Comparison of ENCODE assay signal across 8 mouse cellular contexts in genomic region chr1:89070871-89071361, GRCm38 (mm10). TPM values are rescaled to one million over a fixed set of nuclear protein-coding genes. Genes with fewer than 3 reads are reported as not detected.
DNase-seq lines count a peak whose midpoint lies in the region; ATAC-seq lines count a peak whose summit lies in the region.

No protein-coding gene starts in this region.

- H3K4me2 ChIP-seq in embryonic facial prominence, embryonic 13.5 days, result peak overlapping the region; percentile 69

- H3K9me3 ChIP-seq in embryonic facial prominence, embryonic 13.5 days, result no peaks in the 10 kb centered on the region

- intact Hi-C loops in heart, postnatal 36 days (cut with DNase I), result loop anchor here (2.0 to 5.0 kb wide), 4 partner anchors 51 to 314 kb away; no protein-coding TSS in a partner anchor

- peaks cover 46% of the 10 kb centered on the region for H3K4me1 ChIP-seq in embryonic facial prominence, embryonic 13.5 days

- no peak for ATAC-seq in cerebellum, adult (ENCODE audit: insufficient number of reproducible peaks, low FRiP score, low TSS enrichment)
- ATAC-seq in embryonic facial prominence, embryonic 13.5 days (ENCODE audit: insufficient number of reproducible peaks, insufficient read depth, low FRiP score, low TSS enrichment, low read depth), result 0 out of 2 replicates have a peak, but pooled peaks have one; percentile 7

- H3K9ac ChIP-seq in embryonic facial prominence, embryonic 13.5 days, result peak overlapping the region; percentile 81

- no peaks in the 10 kb centered on the region for H3K36me3 ChIP-seq in embryonic facial prominence, embryonic 13.5 days

- under 1% methylated on average over 28 of the region's 28 CpGs for WGBS in embryonic facial prominence, embryonic 13.5 days

- peak overlapping the region; percentile 83 for H3K27ac ChIP-seq in embryonic facial prominence, embryonic 13.5 days

- H3K4me3 ChIP-seq in embryonic facial prominence, embryonic 13.5 days, result peak overlapping the region; percentile 77

- peak; percentile 25 for DNase-seq in cerebellum, adult 11 months
- DNase-seq in ZHBTc4 (ENCODE audit: low read depth, low spot score), result peak; percentile 58
- DNase-seq in heart, postnatal 36 days, result peak; percentile 52 to 67
- DNase-seq in layer of hippocampus, postnatal 36 days, result peak; percentile 37 to 56
- peak; percentile 57 to 60 for DNase-seq in lung, postnatal 4 days
- peak; percentile 70 for DNase-seq in testis, postnatal 10 days (ENCODE audit: low spot score)

- no peaks in the 10 kb centered on the region for H3K27me3 ChIP-seq in embryonic facial prominence, embryonic 13.5 days

RNA-seq across cellular contexts. Expression of gene Sh3bp4, which starts 0.7 kb away (rescaled TPM):
- polyA plus RNA-seq in embryonic facial prominence, embryonic 13.5 days (2015; fragmentation: Nextera tagmentation; extraction: Ambion mirVana), result 24.1 and 26.1 TPM in 2 replicates
- 10 to 100 TPM; 11.3 to 11.8 TPM for total RNA-seq in heart, postnatal 36 days (2021)
- 10 to 100 TPM; 23.8 to 24.0 TPM for total RNA-seq in layer of hippocampus, postnatal 36 days (2021)
